Mouse (Mus musculus) spleen, adult 2 months (tissue): ENCODE data around the gene Smim24.

Experiments used
- CTCF ChIP-seq: fragments of 200-500 bp; IDR thresholded peaks from 2 replicates; pipeline ENCODE4 v1.5.1; 2011; ENCODE audit warnings: mild to moderate bottlenecking, inconsistent platforms; ENCODE audit not compliant: insufficient read depth, insufficient read length, insufficient replicate concordance; ENCODE audit errors: extremely low read depth
- POLR2A ChIP-seq: fragments of 200-500 bp; IDR thresholded peaks from 2 replicates; pipeline ENCODE4 v1.6.1; 2011; ENCODE audit warnings: low read depth, low read length, inconsistent platforms

DNA sequence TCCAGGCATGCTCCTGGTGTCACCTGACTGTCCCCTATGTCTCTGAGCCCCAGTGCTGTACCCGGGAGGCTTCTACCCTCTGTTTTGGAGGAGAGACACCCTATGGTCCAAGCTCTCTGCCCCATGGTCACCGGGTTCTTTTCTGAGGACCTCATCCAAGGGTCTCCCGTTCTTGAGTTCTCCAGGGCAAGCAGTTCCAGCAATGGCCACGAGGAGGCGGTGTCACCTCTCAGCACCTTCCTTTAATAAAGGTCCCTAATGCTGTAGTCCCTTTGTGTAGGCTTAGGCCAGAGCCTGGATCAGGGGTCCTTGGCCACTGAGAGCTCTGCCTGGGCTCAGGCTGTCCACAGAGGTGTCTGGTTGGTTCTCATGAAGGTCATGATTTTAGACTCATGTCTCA lies 2.3 kb downstream of the Smim24 start:
- TF ChIP-seq CTCF (peak; percentile 88; the same call in 1 of the 2 replicates), POLR2A (no peak)
